Mouse (Mus musculus) hindbrain, embryonic 15.5 days (tissue): ENCODE measurements around the gene Fcf1. TPM values are rescaled to one million over a fixed set of nuclear protein-coding genes. Genes with fewer than 3 reads are reported as not detected.
A peak's percentile ranks its signal among the peaks of the same experiment; 100 is the strongest.

ENCODE experiments used
- ATAC-seq: fragments of 200-750 bp; cut with Nextera tagmentation; 2 replicates; pipeline ENCODE4 v1.8.0; 2017; ENCODE audit warnings: low read depth, moderate number of reproducible peaks, moderate TSS enrichment; ENCODE audit not compliant: low FRiP score
- H3K27ac ChIP-seq: fragments of 300-500 bp; sonication (generic); replicated peaks from 2 replicates; pipeline ENCODE4 v1.5.1; 2015; ENCODE audit warnings: mild to moderate bottlenecking, inconsistent platforms
- H3K27me3 ChIP-seq: fragments of 300-500 bp; sonication (generic); 2 replicates; pipeline ENCODE4 v1.6.1; 2015; ENCODE audit warnings: control low read depth, inconsistent platforms
- H3K36me3 ChIP-seq: fragments of 300-500 bp; sonication (generic); 2 replicates; pipeline ENCODE4 v1.6.1; 2015; ENCODE audit warnings: control low read depth, inconsistent platforms
- H3K4me1 ChIP-seq: fragments of 300-500 bp; sonication (generic); replicated peaks from 2 replicates; pipeline ENCODE4 v1.6.1; 2015; ENCODE audit warnings: control low read depth, inconsistent platforms
- H3K4me2 ChIP-seq: fragments of 300-500 bp; sonication (generic); 2 replicates; pipeline ENCODE4 v1.6.1; 2015; ENCODE audit warnings: moderate library complexity, mild to moderate bottlenecking, inconsistent platforms
- H3K4me3 ChIP-seq: fragments of 300-500 bp; sonication (generic); 2 replicates; pipeline ENCODE4 v1.5.1; 2015; ENCODE audit warnings: mild to moderate bottlenecking, inconsistent platforms
- H3K9ac ChIP-seq: fragments of 300-500 bp; sonication (generic); 2 replicates; pipeline ENCODE4 v1.6.1; 2015; ENCODE audit warnings: inconsistent platforms
- H3K9me3 ChIP-seq: fragments of 300-500 bp; sonication (generic); 2 replicates; pipeline ENCODE4 v1.6.1; 2016; ENCODE audit warnings: control low read depth, inconsistent platforms
- WGBS: fragments of 180-500 bp; shearing (Covaris S2); methylation state at CpG from one replicate; pipeline ENCODE4 v1.1.7; 2015; 5-methylcytosine and 5-hydroxymethylcytosine counted together
- polyA plus RNA-seq: library from polyadenylated mRNA; unstranded; fragments of >200 nt; fragmentation: Nextera tagmentation; extraction: Ambion mirVana; gene quantifications from 2 replicates; pipeline ENCODE4 v1.2.1, GENCODE M21; 2015

Gene Fcf1
- polyA plus RNA-seq, 1 experiment from 2014 or later: 80.9 TPM

GRCm38 (mm10) chr12:84944813-84945553 lies 25.7 kb upstream of the Fcf1 start:
- Histone ChIP-seq H3K4me2 (no peak overlapping the region), H3K9me3 (no peaks in the 10 kb centered on the region), H3K4me3 (no peak overlapping the region), H3K27ac (no peak overlapping the region), H3K36me3 (peaks cover 58% of the 10 kb centered on the region), H3K27me3 (no peaks in the 10 kb centered on the region), H3K9ac (no peak overlapping the region), H3K4me1 (no peaks in the 10 kb centered on the region)
- 91% methylated on average over 9 of the region's 9 CpGs for WGBS
- no peak for ATAC-seq

GRCm38 (mm10) chr12:84947894-84948583 lies 22.7 kb upstream of the Fcf1 start:
- H3K27ac ChIP-seq: no peak overlapping the region
- H3K4me1 ChIP-seq: no peaks in the 10 kb centered on the region
- H3K9ac ChIP-seq: no peak overlapping the region
- WGBS: 86% methylated on average over 2 of the region's 2 CpGs
- no peaks in the 10 kb centered on the region for H3K9me3 ChIP-seq
- H3K4me2 ChIP-seq: no peak overlapping the region
- no peak for ATAC-seq
- H3K36me3 ChIP-seq: peaks cover 46% of the 10 kb centered on the region
- H3K4me3 ChIP-seq: no peak overlapping the region
- H3K27me3 ChIP-seq: no peaks in the 10 kb centered on the region

- Histone ChIP-seq H3K4me1 (no peaks in the 10 kb centered on the region), H3K9me3 (no peaks in the 10 kb centered on the region), H3K27me3 (no peaks in the 10 kb centered on the region), H3K9ac (no peak overlapping the region), H3K27ac (no peak overlapping the region), H3K36me3 (peaks cover 40% of the 10 kb centered on the region), H3K4me2 (no peak overlapping the region), H3K4me3 (no peak overlapping the region)
- ATAC-seq: no peak
- WGBS: 96% methylated on average over 6 of the region's 6 CpGs
Measured at GRCm38 (mm10) chr12:84948584-84949285, 22.0 kb upstream of the Fcf1 start.

- H3K9ac ChIP-seq: no peak overlapping the region
- no peaks in the 10 kb centered on the region for H3K27me3 ChIP-seq
- no peaks in the 10 kb centered on the region for H3K4me1 ChIP-seq
- no peak for ATAC-seq
- 84% methylated on average over 6 of the region's 6 CpGs for whole genome bisulfite sequencing
- peaks cover 35% of the 10 kb centered on the region for H3K36me3 ChIP-seq
- no peak overlapping the region for H3K4me3 ChIP-seq
- H3K4me2 ChIP-seq: no peak overlapping the region
- H3K9me3 ChIP-seq: no peaks in the 10 kb centered on the region
- H3K27ac ChIP-seq: no peak overlapping the region
Measured at GRCm38 (mm10) chr12:84950763-84951162, 19.9 kb upstream of the Fcf1 start.

- 43% methylated on average over 8 of the region's 8 CpGs for WGBS
- Histone ChIP-seq H3K36me3 (peaks cover 39% of the 10 kb centered on the region), H3K27me3 (no peaks in the 10 kb centered on the region), H3K4me1 (no peaks in the 10 kb centered on the region), H3K9ac (no peak overlapping the region), H3K4me2 (no peak overlapping the region), H3K27ac (no peak overlapping the region), H3K4me3 (no peak overlapping the region), H3K9me3 (no peaks in the 10 kb centered on the region)
- ATAC-seq: no peak
Measured at GRCm38 (mm10) chr12:84951531-84951930, 19.2 kb upstream of the Fcf1 start.

- H3K27ac ChIP-seq: no peak overlapping the region
- H3K4me3 ChIP-seq: no peak overlapping the region
- no peak for ATAC-seq
- peaks cover 36% of the 10 kb centered on the region for H3K36me3 ChIP-seq
- H3K9me3 ChIP-seq: no peaks in the 10 kb centered on the region
- H3K27me3 ChIP-seq: no peaks in the 10 kb centered on the region
- 72% methylated on average over 1 of the region's 1 CpGs for WGBS
- no peak overlapping the region for H3K9ac ChIP-seq
- H3K4me2 ChIP-seq: no peak overlapping the region
- H3K4me1 ChIP-seq: no peaks in the 10 kb centered on the region
Measured at GRCm38 (mm10) chr12:84952351-84952750, 18.3 kb upstream of the Fcf1 start.

DNA sequence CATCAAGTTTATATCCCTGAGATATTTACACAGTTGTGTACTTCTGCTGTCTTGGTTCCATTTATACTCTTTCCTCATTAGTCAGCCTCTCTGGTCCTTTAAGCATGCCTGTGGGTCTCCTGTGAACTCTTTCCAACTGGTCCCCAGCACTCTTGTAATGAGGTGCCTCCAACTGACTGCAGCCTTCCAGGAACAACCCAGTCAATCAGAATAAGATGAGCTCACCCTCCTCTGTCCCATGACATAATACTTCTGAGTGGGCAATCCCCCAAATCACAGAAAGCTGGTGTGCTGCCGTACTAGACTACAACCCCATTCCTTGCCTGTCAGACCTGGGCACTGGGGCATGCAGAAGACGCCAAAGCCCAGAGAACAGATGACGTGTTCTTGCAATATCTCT lies 14.4 kb upstream of the Fcf1 start:
- ATAC-seq: no peak
- Histone ChIP-seq H3K27ac (no peak overlapping the region), H3K36me3 (peaks cover 9% of the 10 kb centered on the region), H3K9ac (no peak overlapping the region), H3K4me2 (no peak overlapping the region), H3K9me3 (no peaks in the 10 kb centered on the region), H3K4me1 (no peaks in the 10 kb centered on the region), H3K27me3 (no peaks in the 10 kb centered on the region), H3K4me3 (no peak overlapping the region)
- 93% methylated on average over 3 of the region's 3 CpGs for WGBS

GRCm38 (mm10) chr12:84958794-84959356 lies 11.8 kb upstream of the Fcf1 start:
- WGBS: 86% methylated on average over 1 of the region's 1 CpGs
- no peak overlapping the region for H3K9ac ChIP-seq
- H3K36me3 ChIP-seq: peaks cover 9% of the 10 kb centered on the region
- ATAC-seq: no peak
- no peak overlapping the region for H3K27ac ChIP-seq
- no peak overlapping the region for H3K4me3 ChIP-seq
- no peaks in the 10 kb centered on the region for H3K27me3 ChIP-seq
- H3K9me3 ChIP-seq: no peaks in the 10 kb centered on the region
- H3K4me1 ChIP-seq: no peaks in the 10 kb centered on the region
- H3K4me2 ChIP-seq: no peak overlapping the region

GRCm38 (mm10) chr12:84962606-84963005 lies 8.1 kb upstream of the Fcf1 start:
- H3K36me3 ChIP-seq: no peaks in the 10 kb centered on the region
- WGBS: 86% methylated on average over 7 of the region's 7 CpGs
- no peak overlapping the region for H3K4me3 ChIP-seq
- no peaks in the 10 kb centered on the region for H3K27me3 ChIP-seq
- no peak overlapping the region for H3K9ac ChIP-seq
- no peak overlapping the region for H3K4me2 ChIP-seq
- H3K9me3 ChIP-seq: no peaks in the 10 kb centered on the region
- H3K27ac ChIP-seq: no peak overlapping the region
- no peak for ATAC-seq
- peaks cover 2% of the 10 kb centered on the region; the same call in 1 of the 2 replicates for H3K4me1 ChIP-seq

GRCm38 (mm10) chr12:84968831-84969655 lies 1.7 kb upstream of the Fcf1 start:
- Histone ChIP-seq H3K4me3 (peak overlapping the region; percentile 65), H3K9me3 (no peaks in the 10 kb centered on the region), H3K27ac (no peak overlapping the region), H3K36me3 (peaks cover 10% of the 10 kb centered on the region; the same call in 1 of the 2 replicates), H3K9ac (no peak overlapping the region), H3K4me1 (peaks cover 25% of the 10 kb centered on the region), H3K4me2 (peak overlapping the region; percentile 70), H3K27me3 (no peaks in the 10 kb centered on the region)
- no peak for ATAC-seq
- 89% methylated on average over 16 of the region's 16 CpGs for whole genome bisulfite sequencing

GRCm38 (mm10) chr12:84969656-84970427 lies 855 bp upstream of the Fcf1 start:
- no peak for ATAC-seq
- Histone ChIP-seq H3K9me3 (no peaks in the 10 kb centered on the region), H3K36me3 (peaks cover 17% of the 10 kb centered on the region; the same call in 1 of the 2 replicates), H3K27ac (no peak overlapping the region), H3K4me2 (peak overlapping the region; percentile 70), H3K27me3 (no peaks in the 10 kb centered on the region), H3K9ac (peak overlapping the region; percentile 72), H3K4me3 (peak overlapping the region; percentile 65), H3K4me1 (peaks cover 25% of the 10 kb centered on the region)
- 25% methylated on average over 15 of the region's 15 CpGs for WGBS
